Comparison of ENCODE assay signal across 17 mouse cellular contexts in the genomic region with DNA sequence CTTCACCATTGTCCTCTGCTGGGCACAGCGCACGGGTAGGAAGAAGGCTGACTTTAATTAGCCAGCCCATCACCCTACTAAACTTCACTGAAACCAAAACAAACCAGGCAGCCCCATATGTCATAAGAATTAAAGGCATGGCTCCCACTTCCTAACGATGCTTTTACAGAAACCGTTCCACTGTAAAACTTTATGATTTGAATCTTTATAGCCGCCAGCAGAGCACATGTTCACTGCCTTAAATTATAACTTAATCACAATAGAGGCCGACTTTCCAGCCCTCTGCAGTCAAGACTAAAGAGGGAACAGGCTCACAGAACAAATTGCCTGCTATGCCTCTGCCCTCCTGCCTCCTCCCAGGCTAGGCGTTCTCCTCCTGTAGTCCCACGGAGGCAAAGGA.
"Had no signal": no experiment of that assay in that cellular context is flagged by ENCODE, and none has a peak within 500 bp of the region (broad histone marks: within the 10 kb centered on the region; RNA-seq: fewer than 3 reads in every experiment).

No protein-coding gene starts in this region.

- ATAC-seq: inflammation-experienced regulatory T-cells, adult 6 months; intestine, embryonic 16.5 days; liver, postnatal 0 days had no signal

- H3K27ac ChIP-seq: left cerebral cortex, adult 2 months; liver, embryonic 14.5 days had no signal

- H3K9ac ChIP-seq: liver, embryonic 14.5 days; liver, postnatal 0 days; lung, embryonic 14.5 days had no signal

- DNase-seq: kidney, adult 18-20 months; kidney, adult 9 months; kidney, postnatal 10 days; kidney, postnatal 36 days; layer of hippocampus, postnatal 36 days; liver, postnatal 0 days; lung, embryonic 14.5 days; lung, postnatal 10 days; lung, postnatal 36 days; midbrain, embryonic 14.5 days; thymus, postnatal 25 days had no signal

- H3K4me2 ChIP-seq: liver, embryonic 11.5 days; lung, embryonic 14.5 days; midbrain, embryonic 11.5 days had no signal

- H3K4me3 ChIP-seq: left cerebral cortex, adult 2 months had no signal
